27 mouse cellular contexts compared by ENCODE assay signal in genomic region chr5:101298411-101298810, GRCm38 (mm10).
DNase-seq lines count a peak whose midpoint lies in the region; ATAC-seq and TF ChIP-seq lines count a peak whose summit lies in the region.
"Had no signal": no experiment of that assay in that cellular context is flagged by ENCODE, and none has a peak within 500 bp of the region (broad histone marks: within the 10 kb centered on the region; RNA-seq: fewer than 3 reads in every experiment).

No protein-coding gene starts in this region.

- H3K4me2 ChIP-seq in intestine, embryonic 14.5 days (ENCODE audit: low read length): no peak overlapping the region
- H3K4me2 ChIP-seq in intestine, embryonic 15.5 days (replicated peaks): no peak overlapping the region
- H3K4me2 ChIP-seq: embryonic facial prominence, embryonic 12.5 days; embryonic facial prominence, embryonic 15.5 days; heart, embryonic 13.5 days; hindbrain, embryonic 14.5 days had no signal

- 40% methylated on average over 4 of the region's 4 CpGs for WGBS in cerebellum, adult 2 months
- WGBS in intestine, embryonic 14.5 days: 63% methylated on average over 4 of the region's 4 CpGs
- 63% methylated on average over 4 of the region's 4 CpGs for WGBS in intestine, embryonic 15.5 days

- H3K9ac ChIP-seq in intestine, embryonic 14.5 days (ENCODE audit: low read length): no peak overlapping the region
- no peak overlapping the region for H3K9ac ChIP-seq in intestine, embryonic 15.5 days
- H3K9ac ChIP-seq: embryonic facial prominence, embryonic 12.5 days; embryonic facial prominence, embryonic 15.5 days; forebrain, postnatal 0 days; heart, embryonic 13.5 days; hindbrain, embryonic 14.5 days had no signal

- H3K4me3 ChIP-seq in cerebellum, adult 2 months (replicated peaks; ENCODE audit: insufficient read depth, low read depth, low read length): no peak overlapping the region
- H3K4me3 ChIP-seq in intestine, embryonic 14.5 days (ENCODE audit: low read depth, low read length): no peak overlapping the region
- H3K4me3 ChIP-seq in intestine, embryonic 15.5 days (replicated peaks): no peak overlapping the region
- H3K4me3 ChIP-seq: embryonic facial prominence, embryonic 12.5 days; embryonic facial prominence, embryonic 15.5 days; gastrocnemius, adult 2 months; heart, adult 2 months; heart, embryonic 10.5 days; heart, embryonic 13.5 days had no signal

- ATAC-seq in intestine, embryonic 14.5 days (replicated peaks; ENCODE audit: low FRiP score, low TSS enrichment, low read depth): no peak
- no peak for ATAC-seq in intestine, embryonic 15.5 days
- ATAC-seq: CD4-positive, CD25-positive, alpha-beta regulatory T cell, adult 4 months; forebrain, embryonic 14.5 days; forebrain, postnatal 0 days; hindbrain, postnatal 0 days; inflammation-experienced regulatory T-cells, adult 6 months had no signal

- H3K9me3 ChIP-seq in intestine, embryonic 14.5 days (ENCODE audit: control insufficient read depth, low read length): no peaks in the 10 kb centered on the region
- H3K9me3 ChIP-seq in intestine, embryonic 15.5 days: no peaks in the 10 kb centered on the region
- H3K9me3 ChIP-seq: embryonic facial prominence, embryonic 12.5 days; embryonic facial prominence, embryonic 15.5 days; heart, embryonic 10.5 days; heart, embryonic 13.5 days had no signal

- peaks cover 22% of the 10 kb centered on the region for H3K4me1 ChIP-seq in cerebellum, adult 2 months (ENCODE audit: control insufficient read depth, insufficient read depth, low read length)
- H3K4me1 ChIP-seq in intestine, embryonic 14.5 days (replicated peaks; ENCODE audit: control insufficient read depth, insufficient read depth, low read length): no peaks in the 10 kb centered on the region
- no peaks in the 10 kb centered on the region for H3K4me1 ChIP-seq in intestine, embryonic 15.5 days (replicated peaks)
- H3K4me1 ChIP-seq: embryonic facial prominence, embryonic 12.5 days; heart, embryonic 10.5 days; heart, embryonic 13.5 days had no signal

- TF ChIP-seq CTCF in cerebellum, adult 2 months (IDR thresholded peaks at IDR 0.05; ENCODE audit: borderline replicate concordance, insufficient read depth, low read depth, low read length): no peak

- TF ChIP-seq POLR2A in cerebellum, adult 2 months (IDR thresholded peaks at IDR 0.05; ENCODE audit: borderline replicate concordance, insufficient read depth, low read length): no peak

- H3K27ac ChIP-seq in cerebellum, adult 2 months (ENCODE audit: insufficient read depth, low read length): no peak overlapping the region
- no peak overlapping the region for H3K27ac ChIP-seq in intestine, embryonic 14.5 days (ENCODE audit: low read depth)
- H3K27ac ChIP-seq in intestine, embryonic 15.5 days: no peak overlapping the region
- H3K27ac ChIP-seq: embryonic facial prominence, embryonic 12.5 days; embryonic facial prominence, embryonic 15.5 days; gastrocnemius, adult 2 months; heart, adult 2 months; heart, embryonic 10.5 days; heart, embryonic 13.5 days; hindbrain, embryonic 14.5 days; hindbrain, postnatal 0 days had no signal

- H3K27me3 ChIP-seq in cerebellum, adult 2 months (ENCODE audit: control insufficient read depth, insufficient read depth, low read length): no peaks in the 10 kb centered on the region
- no peaks in the 10 kb centered on the region for H3K27me3 ChIP-seq in intestine, embryonic 14.5 days (replicated peaks; ENCODE audit: control insufficient read depth, insufficient read depth, low read length)
- no peaks in the 10 kb centered on the region for H3K27me3 ChIP-seq in intestine, embryonic 15.5 days (replicated peaks)
- H3K27me3 ChIP-seq: embryonic facial prominence, embryonic 12.5 days; embryonic facial prominence, embryonic 15.5 days; heart, embryonic 13.5 days had no signal

- peak; percentile 26 to 54 for DNase-seq in cerebellum, adult 2 months
- no peak for DNase-seq in cerebellum, adult 8-10 months
- peak; percentile 7 for DNase-seq in intestine, embryonic 14.5 days (ENCODE audit: low spot score)
- DNase-seq in cerebellum, postnatal 10 days: peak; percentile 70 to 79
- DNase-seq in cerebellum, postnatal 25 days: peak; percentile 38 to 68
- DNase-seq in thymus, postnatal 36 days: no peak
- no peak for DNase-seq in c-Kit-positive CD71-positive TER-119-positive erythroid progenitor cells, embryonic 14.5 days (ENCODE audit: low spot score)
- DNase-seq: adrenal gland, adult 8-10 months; adrenal gland, postnatal 25 days; forebrain, postnatal 0 days; gastrocnemius, adult 2 months; gastrocnemius, postnatal 14 days; heart, adult 2 months; heart, postnatal 14 days; heart, postnatal 4 days; kidney, adult 11 months; kidney, adult 8-10 months had no signal

- H3K36me3 ChIP-seq in intestine, embryonic 14.5 days (ENCODE audit: control insufficient read depth, insufficient read depth, low read length): no peaks in the 10 kb centered on the region
- H3K36me3 ChIP-seq in intestine, embryonic 15.5 days: no peaks in the 10 kb centered on the region
- H3K36me3 ChIP-seq: embryonic facial prominence, embryonic 12.5 days; embryonic facial prominence, embryonic 15.5 days; heart, embryonic 10.5 days; heart, embryonic 13.5 days had no signal

Comparison
In these comparisons a context has a peak if more than half of its experiments do, and no peak if none do; other contexts are left out.
1. DNase-seq: peak in cerebellum, adult 2 months (2 of 2), intestine, embryonic 14.5 days (single experiment), cerebellum, postnatal 10 days (2 of 2) and cerebellum, postnatal 25 days (2 of 2); none in cerebellum, adult 8-10 months (single experiment), thymus, postnatal 36 days (0 of 2) and c-Kit-positive CD71-positive TER-119-positive erythroid progenitor cells, embryonic 14.5 days (single experiment).